Comparison of ENCODE assay signal across 10 mouse cellular contexts in genomic region chr12:108371429-108371765, GRCm38 (mm10). TPM values are rescaled to one million over a fixed set of nuclear protein-coding genes. Genes with fewer than 3 reads are reported as not detected.
A peak's percentile ranks its signal among the peaks of the same experiment; 100 is the strongest.
DNase-seq lines count a peak whose midpoint lies in the region; ATAC-seq and TF ChIP-seq lines count a peak whose summit lies in the region.
"Had no signal": no experiment of that assay in that cellular context is flagged by ENCODE, and none has a peak within 500 bp of the region (broad histone marks: within the 10 kb centered on the region; RNA-seq: fewer than 3 reads in every experiment).

No protein-coding gene starts in this region.

- no peak for DNase-seq in kidney, postnatal 10 days
- peak; percentile 51 to 70 for DNase-seq in kidney, postnatal 25 days
- DNase-seq in natural killer cell, adult 2 months (ENCODE audit: low spot score in 2 of 2), result no peak
- no peak for DNase-seq in forebrain, embryonic 11.5 days (ENCODE audit: low spot score)
- DNase-seq: cerebellum, adult 9-10 months had no signal

- H3K9me3 ChIP-seq in kidney, embryonic 14.5 days (ENCODE audit: control insufficient read depth, low read length), result no peaks in the 10 kb centered on the region
- no peaks in the 10 kb centered on the region for H3K9me3 ChIP-seq in heart, embryonic 16.5 days (replicated peaks; ENCODE audit: control insufficient read depth, low read length)
- H3K9me3 ChIP-seq in forebrain, embryonic 11.5 days (ENCODE audit: control insufficient read depth, low read length), result no peaks in the 10 kb centered on the region
- H3K9me3 ChIP-seq: liver, embryonic 15.5 days had no signal

- H3K9ac ChIP-seq in kidney, embryonic 14.5 days (ENCODE audit: low read depth, low read length), result 0 out of 2 replicates have a peak overlapping the region, but pooled peaks have one; percentile 19
- peak overlapping the region; percentile 79 for H3K9ac ChIP-seq in heart, embryonic 16.5 days (ENCODE audit: low read length)
- H3K9ac ChIP-seq in forebrain, embryonic 11.5 days (ENCODE audit: low read length), result no peak overlapping the region
- H3K9ac ChIP-seq: liver, embryonic 15.5 days had no signal

- no peak for ATAC-seq in kidney, embryonic 14.5 days (ENCODE audit: low FRiP score, low TSS enrichment)
- peak; percentile 2; the same call in 1 of the 2 replicates for ATAC-seq in heart, embryonic 16.5 days (replicated peaks; ENCODE audit: extremely low read depth, insufficient read depth, low FRiP score)
- ATAC-seq in forebrain, embryonic 11.5 days (replicated peaks; ENCODE audit: low FRiP score), result no peak

- H3K4me1 ChIP-seq in kidney, embryonic 14.5 days (ENCODE audit: control insufficient read depth, insufficient read depth, low read length), result peaks cover 32% of the 10 kb centered on the region
- H3K4me1 ChIP-seq in heart, embryonic 16.5 days (ENCODE audit: control insufficient read depth, insufficient read depth, low read length), result peaks cover 51% of the 10 kb centered on the region
- no peaks in the 10 kb centered on the region for H3K4me1 ChIP-seq in olfactory bulb, adult 2 months (ENCODE audit: control insufficient read depth, insufficient read depth, low read length)
- H3K4me1 ChIP-seq in forebrain, embryonic 11.5 days (replicated peaks; ENCODE audit: control insufficient read depth, insufficient read depth, low read length), result no peaks in the 10 kb centered on the region; the same call in 1 of the 2 replicates
- H3K4me1 ChIP-seq: liver, embryonic 15.5 days had no signal

- TF ChIP-seq CTCF in olfactory bulb, adult 2 months (IDR thresholded peaks at IDR 0.05; ENCODE audit: insufficient read depth, low read depth, low read length), result no peak

- H3K36me3 ChIP-seq in kidney, embryonic 14.5 days (ENCODE audit: control insufficient read depth, insufficient read depth, low read length), result no peaks in the 10 kb centered on the region
- no peaks in the 10 kb centered on the region for H3K36me3 ChIP-seq in heart, embryonic 16.5 days (ENCODE audit: control insufficient read depth, insufficient read depth)
- no peaks in the 10 kb centered on the region for H3K36me3 ChIP-seq in forebrain, embryonic 11.5 days (ENCODE audit: control insufficient read depth, insufficient read depth, low read length)
- H3K36me3 ChIP-seq: liver, embryonic 15.5 days had no signal

- WGBS in kidney, embryonic 14.5 days, result 45% methylated on average over 6 of the region's 6 CpGs
- WGBS in heart, embryonic 16.5 days, result 49% methylated on average over 6 of the region's 6 CpGs
- WGBS in olfactory bulb, adult 2 months, result 86% methylated on average over 6 of the region's 6 CpGs
- WGBS in forebrain, embryonic 11.5 days, result 82% methylated on average over 6 of the region's 6 CpGs

- H3K4me3 ChIP-seq in kidney, embryonic 14.5 days (ENCODE audit: low read length), result no peak overlapping the region
- peak overlapping the region; percentile 48 for H3K4me3 ChIP-seq in heart, embryonic 16.5 days (ENCODE audit: low read length)
- peak overlapping the region; percentile 3; the same call in 1 of the 2 replicates for H3K4me3 ChIP-seq in olfactory bulb, adult 2 months (ENCODE audit: insufficient read depth, low read depth, low read length)
- no peak overlapping the region for H3K4me3 ChIP-seq in forebrain, embryonic 11.5 days (ENCODE audit: low read depth, low read length)
- H3K4me3 ChIP-seq: erythroblast, embryonic 14.5 days; liver, embryonic 15.5 days had no signal

- no peak overlapping the region for H3K4me2 ChIP-seq in kidney, embryonic 14.5 days (replicated peaks; ENCODE audit: low read depth, low read length)
- peak overlapping the region; percentile 60 for H3K4me2 ChIP-seq in heart, embryonic 16.5 days (ENCODE audit: low read depth, low read length)
- no peak overlapping the region for H3K4me2 ChIP-seq in forebrain, embryonic 11.5 days (ENCODE audit: low read depth, low read length, severe bottlenecking)
- H3K4me2 ChIP-seq: liver, embryonic 15.5 days had no signal

- no peak for TF ChIP-seq POLR2A in olfactory bulb, adult 2 months (IDR thresholded peaks at IDR 0.05; ENCODE audit: insufficient read depth, low read depth, low read length)

- H3K27ac ChIP-seq in kidney, embryonic 14.5 days (ENCODE audit: low read depth, low read length), result peak overlapping the region; percentile 30; the same call in 1 of the 2 replicates
- peak overlapping the region; percentile 95 for H3K27ac ChIP-seq in heart, embryonic 16.5 days (ENCODE audit: low read length)
- H3K27ac ChIP-seq in olfactory bulb, adult 2 months (ENCODE audit: insufficient read depth, low read depth, low read length), result no peak overlapping the region
- no peak overlapping the region for H3K27ac ChIP-seq in forebrain, embryonic 11.5 days (ENCODE audit: low read depth, low read length)
- H3K27ac ChIP-seq: liver, embryonic 15.5 days had no signal

- no peaks in the 10 kb centered on the region for H3K27me3 ChIP-seq in kidney, embryonic 14.5 days (ENCODE audit: control insufficient read depth, insufficient read depth, low read length)
- no peaks in the 10 kb centered on the region for H3K27me3 ChIP-seq in heart, embryonic 16.5 days (ENCODE audit: control insufficient read depth, insufficient read depth, low read length)
- no peaks in the 10 kb centered on the region for H3K27me3 ChIP-seq in forebrain, embryonic 11.5 days (ENCODE audit: control insufficient read depth, insufficient read depth, low read length)
- H3K27me3 ChIP-seq: liver, embryonic 15.5 days had no signal

RNA-seq across cellular contexts. Expression of gene Eml1, which starts 0.6 kb away (rescaled TPM):
- polyA plus RNA-seq in kidney, embryonic 14.5 days (2014; fragmentation: Nextera tagmentation; extraction: Ambion mirVana), result 31.3 and 56.5 TPM in 2 replicates
- 84.9 and 87.0 TPM in 2 replicates for polyA plus RNA-seq in heart, embryonic 16.5 days (2015; fragmentation: Nextera tagmentation; extraction: Ambion mirVana)
- polyA plus RNA-seq in olfactory bulb, adult 2 months (2012; ENCODE audit: insufficient read depth, insufficient read length, low replicate concordance, missing spikeins), result not detected in 2 replicates
- polyA plus RNA-seq in forebrain, embryonic 11.5 days (2014; fragmentation: Nextera tagmentation; extraction: Ambion mirVana), result 90.3 and 92.5 TPM in 2 replicates

RNA-seq across cellular contexts. Expression of gene Cyp46a1, which starts 37.2 kb away (rescaled TPM):
- 4.7 and 5.8 TPM in 2 replicates for polyA plus RNA-seq in kidney, embryonic 14.5 days (2014; fragmentation: Nextera tagmentation; extraction: Ambion mirVana)
- polyA plus RNA-seq in heart, embryonic 16.5 days (2015; fragmentation: Nextera tagmentation; extraction: Ambion mirVana), result 4.9 TPM in 2 replicates
- polyA plus RNA-seq in olfactory bulb, adult 2 months (2012; ENCODE audit: insufficient read depth, insufficient read length, low replicate concordance, missing spikeins), result not detected in 2 replicates
- 16.3 and 18.4 TPM in 2 replicates for polyA plus RNA-seq in forebrain, embryonic 11.5 days (2014; fragmentation: Nextera tagmentation; extraction: Ambion mirVana)
- polyA plus RNA-seq: erythroblast, embryonic 14.5 days had no signal

Comparison
In these comparisons a context has a peak if more than half of its experiments do, and no peak if none do; other contexts are left out.
1. DNase-seq: peak in kidney, postnatal 25 days (2 of 2); none in kidney, postnatal 10 days (single experiment), natural killer cell, adult 2 months (0 of 2) and forebrain, embryonic 11.5 days (single experiment).
2. H3K27ac ChIP-seq: peak in kidney, embryonic 14.5 days (single experiment) and heart, embryonic 16.5 days (single experiment); none in olfactory bulb, adult 2 months (single experiment) and forebrain, embryonic 11.5 days (single experiment).
3. H3K4me3 ChIP-seq: peak in heart, embryonic 16.5 days (single experiment) and olfactory bulb, adult 2 months (single experiment); none in kidney, embryonic 14.5 days (single experiment) and forebrain, embryonic 11.5 days (single experiment).